Mouse (Mus musculus) ZHBTc4 (cell line): ENCODE data around the gene Hmmr.
"Not testable (repeated sequence)": the region's sequence is repeated elsewhere in the genome, so short reads cannot be mapped to it uniquely, and the experiment has no call there.

Experiments used
- DNase-seq: peaks from one replicate; pipeline ENCODE4 v3.0.0-alpha.2; 2011; ENCODE audit warnings: low read depth, low spot score

Hmmr gene

GRCm38 (mm10) chr11:40733339-40734174 lies at the start of gene Hmmr, which contains the start of gene Nudcd2:
Gene Hmmr (minus strand): TSS chr11:40733422.
Gene Nudcd2 (plus strand): TSS chr11:40733667.
- DNase-seq = peak; percentile 99

GRCm38 (mm10) chr11:40781857-40782256 lies 48.6 kb upstream of the Hmmr start:
- no peak for DNase-seq

GRCm38 (mm10) chr11:40775315-40776269 lies 42.4 kb upstream of the Hmmr start:
- peak; percentile 55 for DNase-seq

- DNase-seq = no peak
These were observed 31.5 kb upstream of the Hmmr start for GRCm38 (mm10) chr11:40764690-40765089.

GRCm38 (mm10) chr11:40763395-40763794 lies 30.2 kb upstream of the Hmmr start:
- peak; percentile 72 for DNase-seq

GRCm38 (mm10) chr11:40759896-40760295 lies 26.7 kb upstream of the Hmmr start:
- no peak for DNase-seq

GRCm38 (mm10) chr11:40755968-40756367 lies 22.7 kb upstream of the Hmmr start:
- no peak for DNase-seq

GRCm38 (mm10) chr11:40755109-40755627 lies 21.9 kb upstream of the Hmmr start, which contains the start of gene Ccng1:
Gene Ccng1 (minus strand): TSS chr11:40755311.
- DNase-seq = peak; percentile 98

GRCm38 (mm10) chr11:40754664-40755107 lies 21.5 kb upstream of the Hmmr start:
- peak; percentile 65 for DNase-seq

GRCm38 (mm10) chr11:40753836-40754235 lies 20.6 kb upstream of the Hmmr start:
- DNase-seq = no peak

- DNase-seq = peak; percentile 47
These were observed 14.5 kb upstream of the Hmmr start for GRCm38 (mm10) chr11:40747716-40748115.

- DNase-seq = no peak
These were observed 13.1 kb upstream of the Hmmr start for GRCm38 (mm10) chr11:40746361-40746760.

- DNase-seq = no peak
These were observed 11.1 kb upstream of the Hmmr start for GRCm38 (mm10) chr11:40744348-40744747.

- DNase-seq = no peak
These were observed 8.5 kb upstream of the Hmmr start for GRCm38 (mm10) chr11:40741605-40742262.

GRCm38 (mm10) chr11:40737369-40737768 lies 4.1 kb upstream of the Hmmr start:
- peak; percentile 93 for DNase-seq

GRCm38 (mm10) chr11:40734251-40734752 lies 1.1 kb upstream of the Hmmr start:
- DNase-seq = no peak

GRCm38 (mm10) chr11:40732997-40733338 lies 254 bp downstream of the Hmmr start:
- no peak for DNase-seq

- DNase-seq = no peak
These were observed 14.9 kb downstream of the Hmmr start for GRCm38 (mm10) chr11:40718324-40718723.

GRCm38 (mm10) chr11:40715524-40715923 lies 17.7 kb downstream of the Hmmr start:
- DNase-seq = peak; percentile 67

- no peak for DNase-seq
These were observed 19.4 kb downstream of the Hmmr start for GRCm38 (mm10) chr11:40713858-40714257.

- DNase-seq = not testable (repeated sequence)
These were observed 23.3 kb downstream of the Hmmr start for GRCm38 (mm10) chr11:40709899-40710298.
